Mouse (Mus musculus) c-Kit-positive CD71-positive TER-119-positive erythroid progenitor cells, embryonic 14.5 days (primary cell): ENCODE measurements at regions not wholly inside any gene's neighbourhood (a gene's known extent, or its start where the extent isn't known, plus 50 kb on each side); places are given as distances from the start of the nearest gene placed in this dataset.

Source experiments
- DNase-seq: peaks from one replicate; pipeline ENCODE4 v3.0.0-alpha.2; 2013; ENCODE audit warnings: low spot score

DNA sequence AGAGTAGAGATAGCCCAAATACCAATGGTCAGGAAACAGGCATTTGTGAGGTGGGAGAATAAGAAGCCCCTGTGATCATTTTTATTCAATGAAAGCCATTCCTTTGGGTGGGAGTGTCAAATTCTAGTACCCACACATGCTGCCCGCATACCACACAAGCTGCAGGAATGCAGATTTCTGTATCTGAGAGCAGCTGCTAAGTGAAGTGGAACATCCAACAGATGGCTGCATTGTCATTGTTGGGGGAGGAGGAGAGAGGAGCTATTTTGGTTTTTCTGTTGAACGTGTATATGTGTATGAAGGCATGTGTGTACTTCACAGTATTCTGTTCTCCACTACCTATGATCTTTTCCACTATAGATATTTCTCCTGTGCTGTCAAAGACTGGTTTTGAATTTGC, 392.3 kb upstream of the Mef2c start:
- no peak for DNase-seq

DNA sequence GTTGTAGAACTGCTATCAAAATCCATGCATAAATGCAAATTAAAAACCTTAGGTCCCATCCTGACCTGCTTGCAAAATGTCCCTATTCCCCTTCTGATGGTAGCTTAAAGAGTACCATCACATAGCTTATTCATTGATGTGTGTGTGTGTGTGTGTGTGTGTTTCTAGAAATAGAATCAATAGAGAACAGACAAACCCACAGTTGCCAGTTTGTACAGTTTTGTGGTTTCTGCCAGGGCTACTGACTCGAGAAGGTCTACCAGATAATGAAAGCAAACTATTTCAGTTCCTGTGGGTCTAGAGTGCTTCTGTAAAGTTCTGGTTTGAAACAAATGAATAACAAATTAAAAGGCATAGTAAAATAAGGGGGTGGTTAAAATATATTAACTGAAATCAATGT, 391.5 kb upstream of the Mef2c start:
- no peak for DNase-seq

DNA sequence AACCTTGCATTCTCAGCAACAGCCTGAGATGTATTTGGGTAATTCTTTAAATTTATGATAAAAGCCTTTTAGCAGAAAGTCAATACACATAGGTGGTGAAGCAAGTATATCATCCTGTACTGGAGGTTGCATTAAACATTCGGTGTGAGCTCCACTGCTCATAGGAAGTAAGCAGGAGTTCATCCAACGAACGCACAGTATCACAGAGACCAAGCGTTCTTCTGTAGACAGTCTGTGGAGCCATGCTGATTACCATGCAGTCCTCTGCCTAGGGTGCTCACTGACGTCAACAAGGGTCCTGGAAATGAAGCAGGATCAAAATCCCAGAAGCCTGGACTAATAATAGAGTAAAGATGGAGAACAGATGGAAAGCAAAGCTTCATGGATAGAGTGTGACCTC, 391.1 kb upstream of the Mef2c start:
- DNase-seq: no peak

DNA sequence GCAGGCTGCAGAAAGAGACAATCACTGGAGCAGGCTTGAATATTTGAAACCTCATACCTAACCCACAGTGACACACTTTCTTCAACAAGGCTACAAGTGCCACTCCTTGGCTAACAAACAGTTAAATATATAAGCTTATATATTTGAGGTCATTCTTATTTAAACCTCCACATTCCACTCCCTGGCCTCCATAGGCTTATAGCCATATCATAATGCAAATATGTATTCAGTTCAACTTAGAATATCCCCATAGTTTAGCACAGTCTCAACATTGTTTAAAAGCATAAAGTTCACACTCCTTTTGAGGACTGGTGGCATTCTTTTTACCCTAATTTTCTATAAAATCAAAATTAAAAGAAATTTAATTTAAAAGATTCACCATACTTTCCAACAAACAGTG, 390.0 kb upstream of the Mef2c start:
- DNase-seq: no peak

DNA sequence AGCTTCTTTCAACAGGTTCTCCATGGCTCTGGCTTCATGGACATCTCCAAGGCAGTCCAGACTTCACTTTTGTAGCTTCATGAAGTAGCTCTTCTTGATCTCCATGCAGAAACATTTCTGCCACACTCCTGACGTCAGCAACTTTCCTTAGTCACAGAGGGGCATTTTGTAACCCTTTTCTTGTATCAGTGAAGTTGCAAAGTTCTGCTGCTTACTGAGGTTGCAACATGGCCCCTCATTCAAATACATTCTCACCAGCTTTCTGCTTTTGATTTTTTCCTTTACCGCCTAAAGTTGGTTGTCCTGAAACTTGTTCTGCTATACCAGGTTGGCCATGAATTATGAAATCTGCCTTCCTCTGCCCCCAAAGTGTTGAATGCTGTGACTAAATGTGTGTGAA, 389.4 kb upstream of the Mef2c start:
- DNase-seq: no peak

DNA sequence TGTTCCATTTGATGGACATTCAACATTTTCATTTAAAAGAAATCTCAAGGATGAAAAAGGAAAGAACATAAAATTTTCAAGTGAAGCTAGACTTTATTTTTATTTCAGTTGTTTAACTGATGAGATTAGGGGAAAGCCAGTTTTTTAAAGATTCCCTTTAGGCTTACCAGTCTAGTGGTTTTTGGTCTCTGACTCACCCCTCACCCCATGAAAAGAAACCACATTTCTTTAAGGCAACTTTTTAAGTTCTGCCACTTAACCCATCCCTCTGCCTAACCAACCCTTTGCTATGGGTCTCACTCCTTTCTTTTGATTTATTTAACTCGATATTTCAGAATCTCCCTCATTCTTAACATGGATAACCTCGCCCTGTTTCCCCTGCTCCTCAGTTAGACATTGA, 388.1 kb upstream of the Mef2c start:
- DNase-seq: no peak

DNA sequence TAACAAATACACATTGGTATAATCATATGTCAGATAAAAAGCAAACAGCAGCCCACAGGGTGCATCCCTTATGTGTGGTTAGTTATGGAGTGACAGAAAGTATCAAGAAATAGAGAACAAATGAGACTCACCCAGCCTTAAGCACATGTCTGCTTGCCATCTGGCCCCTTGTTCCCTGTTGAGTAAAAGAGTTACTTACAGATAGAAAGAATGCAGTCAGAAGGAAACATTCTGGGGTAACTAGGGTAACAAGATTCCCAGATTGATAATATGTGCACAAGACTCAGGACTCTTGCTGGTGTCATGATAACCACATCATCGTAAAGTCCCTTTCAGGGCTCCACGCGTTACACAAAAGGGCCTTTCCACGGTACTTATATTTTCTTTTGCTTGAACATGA, 383.5 kb upstream of the Mef2c start:
- DNase-seq: no peak

DNA sequence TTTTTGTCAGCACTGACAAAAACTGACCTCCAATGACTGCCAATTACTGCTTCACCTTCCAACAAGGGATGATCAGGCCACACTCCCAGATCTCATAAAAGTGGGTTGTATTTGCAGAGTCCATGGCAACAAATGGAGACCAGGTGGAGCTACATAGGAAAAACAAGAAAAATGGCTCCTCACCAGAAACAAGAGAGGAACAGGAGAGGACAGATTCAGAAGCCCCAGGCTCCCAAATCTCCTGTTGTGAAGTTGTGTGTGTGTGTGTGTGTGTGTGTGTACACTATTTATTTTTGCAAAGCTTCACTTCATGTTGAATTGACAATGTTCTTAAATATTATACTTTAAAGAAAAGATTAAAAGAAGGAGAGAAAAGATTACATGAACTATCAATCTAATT, 380.2 kb upstream of the Mef2c start:
- DNase-seq: no peak

DNA sequence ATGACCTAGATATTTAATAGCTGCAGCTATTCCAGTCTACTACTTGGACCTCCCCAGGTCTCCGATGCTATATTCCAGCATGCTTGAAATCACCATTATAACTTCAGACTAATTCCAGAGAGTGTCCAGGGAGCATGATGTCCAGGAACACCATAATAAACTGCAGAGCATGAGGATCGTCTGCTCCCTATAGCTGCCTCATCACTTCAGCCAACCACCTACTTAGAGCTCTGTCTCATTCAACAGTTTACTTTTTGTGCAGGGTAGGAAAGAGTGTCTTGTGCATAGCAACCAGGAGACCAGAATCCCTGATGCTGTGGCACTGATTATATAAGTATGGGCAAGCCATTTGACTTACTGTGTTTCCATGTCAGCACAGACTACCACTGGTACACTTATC, 379.2 kb upstream of the Mef2c start:
- DNase-seq: no peak

DNA sequence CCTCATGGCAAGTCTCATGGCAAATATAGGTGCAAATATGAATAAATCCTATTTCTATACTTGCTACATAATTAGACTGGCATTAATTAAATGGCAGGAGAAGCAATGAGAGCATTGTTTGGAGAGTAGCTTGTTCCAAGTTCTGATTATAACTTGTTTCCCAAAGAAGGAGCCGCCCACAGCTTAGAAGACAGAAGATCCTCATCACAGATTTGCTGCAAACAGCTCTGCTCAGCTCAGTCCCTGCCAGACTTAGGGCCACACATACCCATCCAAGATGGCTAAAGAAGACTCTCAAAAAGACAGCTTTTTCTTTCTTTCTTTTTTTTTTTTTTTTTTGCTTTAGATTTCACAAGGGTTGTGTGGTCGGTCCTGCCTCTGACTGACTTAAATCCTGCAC, 377.4 kb upstream of the Mef2c start:
- DNase-seq: no peak

DNA sequence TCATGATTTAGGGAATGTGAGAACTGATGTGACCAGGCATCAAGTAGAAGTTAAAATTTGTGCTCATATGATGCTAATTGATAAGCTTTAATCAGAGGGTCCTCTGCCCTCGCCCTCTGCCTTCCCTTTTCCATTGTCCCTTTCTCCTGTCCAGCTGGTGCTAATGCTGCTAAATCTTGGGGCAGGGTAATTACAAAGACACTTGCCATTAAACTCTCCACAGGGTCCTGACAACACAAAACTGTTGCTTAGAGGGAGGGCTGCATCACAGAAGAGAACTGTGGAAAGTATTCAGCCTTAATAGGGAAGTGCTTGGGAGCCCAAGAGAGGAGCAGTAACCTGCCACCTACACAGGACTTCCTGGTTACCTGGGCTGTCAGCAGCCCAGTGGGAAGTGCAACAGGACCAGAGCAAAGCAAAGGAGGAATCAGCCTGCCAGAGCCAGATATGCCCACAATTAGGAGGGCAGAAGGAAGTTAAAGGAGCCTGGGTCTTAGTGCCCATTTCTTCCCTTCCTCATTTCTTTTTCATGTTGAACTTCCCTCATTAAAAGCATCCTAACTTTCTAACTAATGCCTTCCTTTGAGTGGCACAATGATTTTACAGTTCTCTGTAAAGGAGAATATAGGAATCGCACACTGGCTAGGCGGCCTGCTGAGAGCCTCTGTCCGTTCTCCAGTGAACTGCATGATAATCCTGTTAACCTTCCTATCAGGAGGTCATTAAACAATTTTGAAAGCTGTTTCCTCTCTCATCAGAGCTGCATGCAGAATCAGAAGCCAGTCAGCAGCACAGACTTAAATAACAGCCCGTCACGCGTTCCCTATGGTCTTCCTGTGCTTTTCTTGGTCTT, 372.5 kb upstream of the Mef2c start:
- DNase-seq: no peak

DNA sequence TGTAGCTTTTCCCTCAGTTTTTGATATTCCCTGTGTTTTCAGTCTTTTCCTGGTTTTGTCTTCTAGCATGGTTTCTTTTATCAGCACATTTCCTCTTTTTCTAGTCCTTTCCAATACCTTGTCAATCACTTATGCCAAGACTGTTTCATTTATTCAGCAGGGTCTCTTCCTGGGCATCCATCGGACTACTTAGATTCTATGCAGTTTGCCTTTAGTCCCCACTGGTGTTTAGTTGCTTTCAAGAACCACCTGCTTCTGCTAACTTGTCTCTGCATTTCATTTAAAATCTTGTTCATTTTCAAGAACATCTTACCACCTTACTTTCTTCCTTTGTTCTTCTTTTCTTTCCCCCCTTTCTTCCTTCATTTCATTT, 371.9 kb upstream of the Mef2c start:
- no peak for DNase-seq

DNA sequence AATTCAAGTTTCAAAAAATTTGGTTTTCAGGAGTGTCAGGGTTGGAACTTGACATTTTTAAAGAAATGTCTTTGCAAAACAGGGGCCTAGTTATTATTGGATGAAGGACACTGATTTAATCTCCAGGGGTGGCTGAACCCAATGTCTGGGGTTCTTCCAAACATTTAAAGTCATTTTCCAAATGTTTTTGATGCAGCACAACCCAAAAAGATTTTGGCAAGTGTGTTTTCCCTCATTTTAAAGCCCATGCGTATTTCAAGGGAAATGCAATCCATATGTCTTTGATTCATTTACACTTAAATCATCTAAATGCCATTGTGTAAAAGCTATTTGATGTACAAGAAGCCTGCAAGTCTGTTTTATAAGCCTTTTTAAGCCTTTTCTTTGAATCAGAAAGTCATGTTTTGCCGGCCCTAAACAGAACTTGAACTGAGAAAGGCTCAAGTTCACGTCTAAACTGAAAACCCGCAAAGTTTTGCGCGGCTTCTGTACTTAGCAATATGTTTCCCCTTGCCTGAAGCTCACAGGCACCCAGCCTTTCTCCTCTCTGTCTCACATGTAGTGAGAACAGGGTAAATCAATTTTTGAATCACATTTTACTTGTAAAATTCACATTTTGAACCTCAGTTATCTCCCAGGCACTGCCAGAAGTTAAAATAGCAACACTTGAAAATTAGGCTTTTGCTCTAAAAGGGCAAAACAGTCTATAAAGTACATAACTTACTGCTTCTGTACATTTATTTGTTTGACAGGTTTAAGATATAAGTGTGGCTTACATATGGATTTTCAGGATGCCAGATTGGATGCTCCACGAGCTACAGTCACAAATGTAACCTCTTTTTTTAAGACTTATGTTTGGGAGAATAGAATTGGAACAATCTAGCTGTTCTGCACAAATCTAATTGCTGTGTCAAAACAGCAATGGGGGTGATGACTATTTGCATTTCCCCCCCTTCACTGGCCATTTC, 370.9 kb upstream of the Mef2c start:
- no peak for DNase-seq

DNA sequence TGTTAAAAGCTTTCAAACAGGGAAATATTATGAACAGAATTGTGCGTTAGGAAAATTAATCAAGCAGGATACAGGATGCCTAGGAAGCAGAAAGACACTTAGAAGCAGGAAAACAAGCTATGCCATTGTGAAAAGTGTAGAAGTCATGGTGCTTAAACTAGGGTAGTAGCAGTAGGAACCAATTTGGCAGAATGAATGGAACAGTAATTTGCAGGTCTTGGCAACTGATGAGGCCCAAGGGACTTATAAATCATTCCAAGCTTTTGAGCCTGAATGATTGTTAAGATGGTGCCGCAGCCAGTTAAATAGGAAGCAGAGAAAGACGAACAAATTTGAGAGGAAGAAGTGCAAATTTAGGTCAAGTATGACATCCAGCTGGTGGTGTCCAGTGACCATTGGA, 360.5 kb upstream of the Mef2c start:
- DNase-seq: no peak

DNA sequence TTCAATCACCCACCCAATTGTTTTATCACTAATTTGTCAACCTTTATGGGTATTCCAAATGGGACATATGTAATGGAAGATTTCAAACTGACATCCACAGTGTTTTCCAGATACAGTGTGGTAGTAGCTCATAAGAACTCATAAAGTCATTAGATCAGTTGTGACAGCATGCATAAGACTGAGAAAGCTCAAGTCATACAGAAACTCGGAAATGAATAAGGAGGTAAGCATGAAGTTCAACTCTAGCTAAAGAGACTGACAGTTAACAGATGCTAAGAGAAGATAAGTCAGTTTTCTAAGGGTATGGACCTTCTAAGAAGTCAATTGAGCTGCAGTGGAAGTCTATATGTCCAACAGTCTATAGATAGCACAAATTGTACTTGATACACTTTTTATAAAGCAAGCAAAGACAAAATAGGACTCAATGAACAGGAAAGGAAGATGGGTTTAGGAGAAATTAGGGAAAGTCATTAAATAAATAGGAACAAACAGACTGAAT, 349.2 kb upstream of the Mef2c start:
- no peak for DNase-seq

DNA sequence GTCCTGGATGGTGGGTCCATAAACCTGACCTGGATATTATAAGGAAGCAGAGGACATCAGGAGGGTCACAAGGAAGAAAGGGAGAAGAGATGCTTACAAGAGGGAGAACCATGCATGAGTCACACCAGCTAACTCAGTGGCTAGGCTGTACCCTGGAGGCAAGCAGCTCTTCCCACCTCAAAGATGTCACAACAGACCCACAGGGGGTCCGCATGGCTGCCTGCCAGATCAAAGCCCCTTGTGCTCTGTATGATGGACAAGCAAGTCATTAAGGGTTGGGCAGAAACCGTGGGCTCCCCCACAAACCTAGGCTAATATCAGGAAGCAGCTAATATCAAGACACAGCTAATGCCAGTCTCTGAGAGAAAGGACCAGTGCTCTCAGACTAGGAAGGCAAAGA, 343.9 kb upstream of the Mef2c start:
- DNase-seq: no peak

DNA sequence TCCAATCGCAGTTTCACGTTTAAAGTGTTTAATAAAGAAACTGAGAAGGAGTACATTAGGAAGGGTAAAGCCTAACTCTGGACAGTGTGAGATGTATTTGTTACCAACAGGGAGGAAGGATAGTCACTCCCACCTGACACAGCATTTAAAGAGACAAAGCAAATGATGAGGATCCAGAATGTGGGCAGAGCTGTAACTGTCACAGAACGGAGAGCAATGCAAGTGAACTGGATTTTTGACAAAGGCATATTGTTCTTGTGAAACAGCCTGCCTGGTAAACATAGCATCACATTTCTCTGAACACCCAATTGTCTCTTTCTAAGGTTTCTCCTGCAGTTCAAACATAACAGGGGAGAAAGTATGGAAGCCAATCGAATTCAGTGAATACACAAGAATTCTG, 341.1 kb upstream of the Mef2c start:
- DNase-seq: no peak

DNA sequence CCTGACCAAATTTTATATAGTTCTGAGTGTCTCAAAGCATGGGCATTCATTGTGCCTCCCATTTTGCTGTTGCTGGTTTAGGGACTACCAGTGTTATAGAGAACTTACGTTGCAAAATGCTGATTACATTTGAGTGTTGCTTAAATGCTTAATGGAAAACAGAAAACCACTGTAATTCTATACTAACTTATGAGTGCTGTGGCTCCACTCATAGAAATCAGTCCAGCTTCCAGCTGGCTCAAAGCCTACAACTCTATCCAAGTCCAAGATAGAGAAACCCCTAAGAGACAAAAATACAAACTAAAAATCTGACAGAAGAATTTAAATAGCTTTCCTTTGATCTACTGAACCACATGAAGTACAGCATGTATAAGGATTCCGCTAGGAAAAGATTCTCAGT, 328.7 kb upstream of the Mef2c start:
- no peak for DNase-seq

DNA sequence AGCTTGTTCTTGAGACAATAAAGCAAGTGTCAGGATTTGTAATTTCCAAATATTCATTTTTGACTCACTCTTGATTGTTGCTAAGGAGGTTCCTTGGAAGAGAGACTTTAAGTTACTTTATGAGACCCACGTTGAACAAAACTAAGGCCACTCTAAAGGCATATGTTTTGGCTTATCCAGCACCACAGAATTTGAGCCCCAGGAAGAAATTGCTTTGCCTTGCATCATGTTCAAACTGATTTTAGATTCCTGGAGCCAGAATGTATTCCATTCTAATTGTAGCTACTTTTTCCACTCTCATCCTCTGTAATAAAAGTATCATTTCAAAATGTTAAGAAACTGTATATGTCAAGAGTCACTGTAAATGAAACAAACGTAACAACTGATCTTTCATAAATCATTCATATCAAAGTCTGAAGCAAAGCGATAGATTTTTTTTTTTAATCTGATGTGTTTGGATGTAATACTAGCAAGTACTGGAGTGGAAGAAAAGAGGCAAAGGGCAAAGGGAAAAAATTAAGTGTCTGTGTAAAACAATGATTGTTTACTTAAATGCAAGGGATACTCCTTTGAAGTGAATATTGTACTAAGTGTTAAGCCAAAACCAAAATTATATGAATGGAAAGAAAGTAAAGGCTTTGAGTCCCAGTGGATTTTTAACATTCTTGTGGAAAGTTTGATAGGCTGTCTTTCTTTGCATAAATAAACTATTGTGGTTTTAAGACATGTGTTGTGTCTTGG, 301.7 kb upstream of the Mef2c start:
- DNase-seq: no peak

DNA sequence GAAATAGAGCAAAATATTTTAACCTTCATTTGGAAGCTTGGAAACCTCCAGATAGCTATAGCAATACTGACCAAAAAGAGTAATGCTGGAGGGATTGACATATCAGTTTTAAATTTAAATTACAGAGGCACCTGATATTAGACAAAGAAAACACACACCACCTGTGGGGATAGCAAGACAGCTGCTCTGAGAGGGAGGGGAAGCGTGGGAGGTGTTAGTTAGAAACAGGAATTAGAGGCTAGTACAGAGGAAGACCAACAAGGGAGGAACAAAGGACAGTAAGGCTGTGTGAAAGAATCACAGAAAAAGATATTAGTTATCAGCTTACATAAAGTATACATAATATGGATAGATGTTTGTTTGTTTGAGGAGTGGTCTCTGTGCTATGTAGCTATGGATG, 297.2 kb upstream of the Mef2c start:
- no peak for DNase-seq

DNA sequence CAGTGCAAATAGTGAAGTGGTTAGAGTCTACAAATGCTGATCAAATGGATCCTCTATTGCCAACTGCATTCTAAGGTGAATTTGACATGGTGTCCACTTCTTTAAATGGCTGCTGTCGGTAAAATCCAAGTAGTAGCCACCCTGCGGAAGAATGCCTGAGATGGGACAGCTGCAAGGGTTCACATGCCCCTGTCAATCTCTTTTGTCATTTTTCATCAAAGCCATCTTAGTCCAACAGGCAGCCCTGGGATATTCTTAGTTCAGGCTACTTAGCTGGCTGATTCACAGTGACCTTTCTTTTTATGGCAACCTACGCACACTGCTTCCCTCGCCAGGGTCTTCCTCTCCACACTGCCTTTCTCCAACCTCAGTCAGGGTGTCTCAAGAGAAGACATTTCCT, 296.3 kb upstream of the Mef2c start:
- DNase-seq: no peak

DNA sequence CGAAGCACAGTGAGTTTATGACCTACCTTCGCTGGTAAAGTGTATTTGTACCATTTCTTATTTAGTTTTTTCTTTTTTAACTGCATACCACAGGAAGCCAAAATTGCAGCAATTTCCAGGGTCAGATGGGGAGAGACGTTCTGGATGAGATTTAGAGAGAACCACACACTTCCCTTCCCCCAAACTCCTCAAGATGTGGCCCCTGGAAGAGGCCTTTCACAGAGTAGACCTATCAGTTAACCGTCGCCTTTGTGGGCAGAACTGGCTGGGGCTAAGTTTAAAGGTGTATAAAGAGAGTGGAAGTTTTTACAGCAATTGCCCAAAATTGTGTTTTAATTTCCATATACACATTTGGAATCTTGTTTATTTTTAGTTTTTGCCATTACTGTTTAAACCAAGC, 295.7 kb upstream of the Mef2c start:
- DNase-seq: no peak

DNA sequence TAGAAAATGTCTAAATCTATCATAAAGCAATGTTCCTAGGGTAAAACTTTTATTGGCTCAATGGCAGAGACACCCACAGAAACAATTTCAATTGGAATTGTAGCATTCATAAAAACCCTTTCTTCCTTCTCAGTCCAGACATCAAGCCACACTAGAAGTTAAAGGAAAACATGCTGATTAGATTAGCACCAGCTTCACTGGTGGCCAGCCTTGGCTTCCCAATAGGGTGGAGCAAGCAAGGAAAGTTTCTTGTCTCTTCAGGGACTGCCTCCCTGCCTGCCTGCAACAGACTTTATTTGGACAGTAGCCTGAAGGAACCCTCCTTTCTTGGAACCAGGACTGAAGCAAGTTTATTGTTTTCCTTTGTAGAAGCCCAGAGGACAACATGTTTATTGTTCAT, 289.0 kb upstream of the Mef2c start:
- no peak for DNase-seq
